In genomic region chr12:73347202-73347601, GRCm38 (mm10) we compare ENCODE assay signal across 28 mouse cellular contexts.
DNase-seq lines count a peak whose midpoint lies in the region; ATAC-seq lines count a peak whose summit lies in the region.
"Had no signal": no experiment of that assay in that cellular context is flagged by ENCODE, and none has a peak within 500 bp of the region (broad histone marks: within the 10 kb centered on the region; RNA-seq: fewer than 3 reads in every experiment).

No protein-coding gene starts in this region.

- H3K27me3 ChIP-seq in forebrain, embryonic 11.5 days (ENCODE audit: control insufficient read depth, insufficient read depth, low read length): no peaks in the 10 kb centered on the region
- no peaks in the 10 kb centered on the region; the same call in 1 of the 2 replicates for H3K27me3 ChIP-seq in forebrain, embryonic 10.5 days (ENCODE audit: poor library complexity, severe bottlenecking)
- no peaks in the 10 kb centered on the region for H3K27me3 ChIP-seq in heart, embryonic 10.5 days (ENCODE audit: insufficient read depth, poor library complexity, severe bottlenecking)
- no peaks in the 10 kb centered on the region for H3K27me3 ChIP-seq in heart, embryonic 11.5 days (ENCODE audit: control insufficient read depth, insufficient read depth, low read length)
- H3K27me3 ChIP-seq in intestine, embryonic 14.5 days (replicated peaks; ENCODE audit: control insufficient read depth, insufficient read depth, low read length): no peaks in the 10 kb centered on the region
- H3K27me3 ChIP-seq in intestine, embryonic 16.5 days (replicated peaks; ENCODE audit: control insufficient read depth, insufficient read depth, low read length): no peaks in the 10 kb centered on the region
- no peaks in the 10 kb centered on the region for H3K27me3 ChIP-seq in liver, embryonic 11.5 days (replicated peaks; ENCODE audit: control insufficient read depth, insufficient read depth, low read length)
- H3K27me3 ChIP-seq: CH12.LX; embryonic facial prominence, embryonic 15.5 days; forebrain, embryonic 12.5 days; Patski had no signal

- H3K36me3 ChIP-seq in forebrain, embryonic 11.5 days (ENCODE audit: control insufficient read depth, insufficient read depth, low read length): no peaks in the 10 kb centered on the region
- peaks cover 6% of the 10 kb centered on the region for H3K36me3 ChIP-seq in forebrain, embryonic 10.5 days (replicated peaks)
- peaks cover 12% of the 10 kb centered on the region for H3K36me3 ChIP-seq in heart, embryonic 10.5 days
- H3K36me3 ChIP-seq in heart, embryonic 11.5 days (ENCODE audit: control insufficient read depth, insufficient read depth, low read length): no peaks in the 10 kb centered on the region
- 0 out of 2 replicates have a peak, but pooled peaks cover 4% of the 10 kb centered on the region for H3K36me3 ChIP-seq in intestine, embryonic 14.5 days (ENCODE audit: control insufficient read depth, insufficient read depth, low read length)
- no peaks in the 10 kb centered on the region for H3K36me3 ChIP-seq in intestine, embryonic 16.5 days (ENCODE audit: control insufficient read depth, insufficient read depth, low read length)
- H3K36me3 ChIP-seq in liver, embryonic 11.5 days (ENCODE audit: control insufficient read depth, insufficient read depth, low read length): peaks cover 3% of the 10 kb centered on the region; the same call in 1 of the 2 replicates
- H3K36me3 ChIP-seq: forebrain, embryonic 12.5 days had no signal

- no peak for ATAC-seq in forebrain, embryonic 11.5 days (replicated peaks; ENCODE audit: low FRiP score)
- no peak for ATAC-seq in heart, embryonic 11.5 days (replicated peaks; ENCODE audit: insufficient number of reproducible peaks, low FRiP score, low TSS enrichment)
- ATAC-seq in intestine, embryonic 14.5 days (replicated peaks; ENCODE audit: low FRiP score, low TSS enrichment, low read depth): no peak
- no peak for ATAC-seq in intestine, embryonic 16.5 days
- no peak for ATAC-seq in liver, embryonic 11.5 days (replicated peaks; ENCODE audit: low FRiP score)
- ATAC-seq: CD4-positive, CD25-positive, alpha-beta regulatory T cell, adult 4 months; forebrain, embryonic 14.5 days; forebrain, embryonic 16.5 days; Patski had no signal

- DNase-seq in forebrain, embryonic 11.5 days (ENCODE audit: low spot score): peak; percentile 8
- DNase-seq in forebrain, embryonic 10.5 days (ENCODE audit: extremely low spot score, low spot score): no peak
- DNase-seq in heart, embryonic 10.5 days (ENCODE audit: low spot score): peak; percentile 53
- peak; percentile 16 for DNase-seq in intestine, embryonic 14.5 days (ENCODE audit: low spot score)
- DNase-seq in liver, embryonic 11.5 days (ENCODE audit: low spot score): no peak
- DNase-seq: adrenal gland, adult 2 months; adrenal gland, postnatal 10 days; adrenal gland, postnatal 25 days; B cell, adult 2 months; cerebellum, adult 11 months; cerebellum, adult 18-20 months; cerebellum, adult 8-10 months; cerebellum, adult 9-11 months; cerebellum, postnatal 14 days; cerebellum, postnatal 36 days; embryo, embryonic 11 days had no signal

- 87% methylated on average over 7 of the region's 7 CpGs for WGBS in forebrain, embryonic 11.5 days
- 90% methylated on average over 7 of the region's 7 CpGs for WGBS in forebrain, embryonic 10.5 days
- WGBS in heart, embryonic 10.5 days: 75% methylated on average over 7 of the region's 7 CpGs
- WGBS in heart, embryonic 11.5 days (ENCODE audit: insufficient replicate concordance): 68% methylated on average over 7 of the region's 7 CpGs
- WGBS in intestine, embryonic 14.5 days: 77% methylated on average over 7 of the region's 7 CpGs
- WGBS in intestine, embryonic 16.5 days: 85% methylated on average over 7 of the region's 7 CpGs
- 76% methylated on average over 7 of the region's 7 CpGs for WGBS in liver, embryonic 11.5 days

- H3K9me3 ChIP-seq in forebrain, embryonic 11.5 days (ENCODE audit: control insufficient read depth, low read length): no peaks in the 10 kb centered on the region
- H3K9me3 ChIP-seq in forebrain, embryonic 10.5 days: 0 out of 2 replicates have a peak, but pooled peaks cover 3% of the 10 kb centered on the region
- no peaks in the 10 kb centered on the region for H3K9me3 ChIP-seq in heart, embryonic 10.5 days
- H3K9me3 ChIP-seq in heart, embryonic 11.5 days (replicated peaks; ENCODE audit: control insufficient read depth, low read length): no peaks in the 10 kb centered on the region
- no peaks in the 10 kb centered on the region for H3K9me3 ChIP-seq in intestine, embryonic 14.5 days (ENCODE audit: control insufficient read depth, low read length)
- H3K9me3 ChIP-seq in intestine, embryonic 16.5 days (ENCODE audit: control insufficient read depth, low read length): no peaks in the 10 kb centered on the region
- H3K9me3 ChIP-seq in liver, embryonic 11.5 days (ENCODE audit: control insufficient read depth, low read length): no peaks in the 10 kb centered on the region
- H3K9me3 ChIP-seq: embryonic facial prominence, embryonic 13.5 days; embryonic facial prominence, embryonic 15.5 days; forebrain, embryonic 12.5 days; G1E had no signal

- no peak overlapping the region for H3K9ac ChIP-seq in forebrain, embryonic 11.5 days (ENCODE audit: low read length)
- H3K9ac ChIP-seq in heart, embryonic 11.5 days (ENCODE audit: low read depth, low read length): no peak overlapping the region
- no peak overlapping the region for H3K9ac ChIP-seq in intestine, embryonic 14.5 days (ENCODE audit: low read length)
- H3K9ac ChIP-seq in intestine, embryonic 16.5 days (ENCODE audit: low read depth, low read length): no peak overlapping the region
- H3K9ac ChIP-seq in liver, embryonic 11.5 days (ENCODE audit: low read depth, low read length): no peak overlapping the region
- H3K9ac ChIP-seq: embryonic facial prominence, embryonic 13.5 days; embryonic facial prominence, embryonic 15.5 days; forebrain, embryonic 12.5 days had no signal

- no peak overlapping the region for H3K4me3 ChIP-seq in forebrain, embryonic 11.5 days (ENCODE audit: low read depth, low read length)
- H3K4me3 ChIP-seq in forebrain, embryonic 10.5 days: no peak overlapping the region
- no peak overlapping the region for H3K4me3 ChIP-seq in heart, embryonic 10.5 days
- no peak overlapping the region for H3K4me3 ChIP-seq in heart, embryonic 11.5 days (ENCODE audit: low read depth, low read length)
- H3K4me3 ChIP-seq in intestine, embryonic 14.5 days (ENCODE audit: low read depth, low read length): no peak overlapping the region
- H3K4me3 ChIP-seq in intestine, embryonic 16.5 days (ENCODE audit: low read length): no peak overlapping the region
- no peak overlapping the region for H3K4me3 ChIP-seq in liver, embryonic 11.5 days (ENCODE audit: low read depth, low read length)
- H3K4me3 ChIP-seq: embryonic facial prominence, embryonic 13.5 days; embryonic facial prominence, embryonic 15.5 days; erythroblast, embryonic 14.5 days; forebrain, embryonic 12.5 days had no signal

- H3K27ac ChIP-seq in forebrain, embryonic 11.5 days (ENCODE audit: low read depth, low read length): no peak overlapping the region
- H3K27ac ChIP-seq in forebrain, embryonic 10.5 days: no peak overlapping the region
- peak overlapping the region; percentile 19; the same call in 1 of the 2 replicates for H3K27ac ChIP-seq in heart, embryonic 10.5 days
- no peak overlapping the region for H3K27ac ChIP-seq in heart, embryonic 11.5 days (ENCODE audit: low read depth, low read length)
- no peak overlapping the region for H3K27ac ChIP-seq in intestine, embryonic 14.5 days (ENCODE audit: low read depth)
- no peak overlapping the region for H3K27ac ChIP-seq in intestine, embryonic 16.5 days (ENCODE audit: low read length)
- H3K27ac ChIP-seq in liver, embryonic 11.5 days (ENCODE audit: low read depth, low read length): no peak overlapping the region
- H3K27ac ChIP-seq: embryonic facial prominence, embryonic 13.5 days; embryonic facial prominence, embryonic 15.5 days; forebrain, embryonic 12.5 days had no signal

- no peaks in the 10 kb centered on the region for H3K4me1 ChIP-seq in forebrain, embryonic 11.5 days (replicated peaks; ENCODE audit: control insufficient read depth, insufficient read depth, low read length)
- peaks cover 41% of the 10 kb centered on the region for H3K4me1 ChIP-seq in forebrain, embryonic 10.5 days
- peaks cover 28% of the 10 kb centered on the region for H3K4me1 ChIP-seq in heart, embryonic 10.5 days
- peaks cover 9% of the 10 kb centered on the region for H3K4me1 ChIP-seq in heart, embryonic 11.5 days (ENCODE audit: control insufficient read depth, insufficient read depth, low read length)
- peaks cover 6% of the 10 kb centered on the region; the same call in 1 of the 2 replicates for H3K4me1 ChIP-seq in intestine, embryonic 14.5 days (replicated peaks; ENCODE audit: control insufficient read depth, insufficient read depth, low read length)
- peaks cover 1% of the 10 kb centered on the region; the same call in 1 of the 2 replicates for H3K4me1 ChIP-seq in intestine, embryonic 16.5 days (ENCODE audit: control insufficient read depth, insufficient read depth, low read length)
- H3K4me1 ChIP-seq in liver, embryonic 11.5 days (replicated peaks; ENCODE audit: control insufficient read depth, insufficient read depth, low read length): peaks cover 3% of the 10 kb centered on the region; the same call in 1 of the 2 replicates

- no peak overlapping the region for H3K4me2 ChIP-seq in forebrain, embryonic 11.5 days (ENCODE audit: low read depth, low read length, severe bottlenecking)
- H3K4me2 ChIP-seq in heart, embryonic 11.5 days: no peak overlapping the region
- no peak overlapping the region for H3K4me2 ChIP-seq in intestine, embryonic 14.5 days (ENCODE audit: low read length)
- no peak overlapping the region for H3K4me2 ChIP-seq in intestine, embryonic 16.5 days (ENCODE audit: low read depth, low read length)
- no peak overlapping the region for H3K4me2 ChIP-seq in liver, embryonic 11.5 days
- H3K4me2 ChIP-seq: embryonic facial prominence, embryonic 13.5 days; embryonic facial prominence, embryonic 15.5 days; forebrain, embryonic 12.5 days had no signal

Comparison
In these comparisons a context has a peak if more than half of its experiments do, and no peak if none do; other contexts are left out.
1. DNase-seq: peak in forebrain, embryonic 11.5 days (single experiment), heart, embryonic 10.5 days (single experiment) and intestine, embryonic 14.5 days (single experiment); none in forebrain, embryonic 10.5 days (single experiment) and liver, embryonic 11.5 days (single experiment).